Mouse (Mus musculus) ES-Bruce4 (cell line): ENCODE results near the gene Unkl.

Source experiments
- CTCF ChIP-seq: IDR thresholded peaks from one replicate; pipeline ENCODE4 v1.8.1; 2011; ENCODE audit warnings: low read depth, low read length
- EP300 ChIP-seq: IDR thresholded peaks from 2 replicates; pipeline ENCODE4 v1.6.1; 2011; ENCODE audit warnings: low read depth, low read length; ENCODE audit not compliant: insufficient read depth
- POLR2A ChIP-seq: IDR thresholded peaks from one replicate; pipeline ENCODE4 v1.8.1; 2011; ENCODE audit warnings: low read length; ENCODE audit not compliant: insufficient read depth

DNA sequence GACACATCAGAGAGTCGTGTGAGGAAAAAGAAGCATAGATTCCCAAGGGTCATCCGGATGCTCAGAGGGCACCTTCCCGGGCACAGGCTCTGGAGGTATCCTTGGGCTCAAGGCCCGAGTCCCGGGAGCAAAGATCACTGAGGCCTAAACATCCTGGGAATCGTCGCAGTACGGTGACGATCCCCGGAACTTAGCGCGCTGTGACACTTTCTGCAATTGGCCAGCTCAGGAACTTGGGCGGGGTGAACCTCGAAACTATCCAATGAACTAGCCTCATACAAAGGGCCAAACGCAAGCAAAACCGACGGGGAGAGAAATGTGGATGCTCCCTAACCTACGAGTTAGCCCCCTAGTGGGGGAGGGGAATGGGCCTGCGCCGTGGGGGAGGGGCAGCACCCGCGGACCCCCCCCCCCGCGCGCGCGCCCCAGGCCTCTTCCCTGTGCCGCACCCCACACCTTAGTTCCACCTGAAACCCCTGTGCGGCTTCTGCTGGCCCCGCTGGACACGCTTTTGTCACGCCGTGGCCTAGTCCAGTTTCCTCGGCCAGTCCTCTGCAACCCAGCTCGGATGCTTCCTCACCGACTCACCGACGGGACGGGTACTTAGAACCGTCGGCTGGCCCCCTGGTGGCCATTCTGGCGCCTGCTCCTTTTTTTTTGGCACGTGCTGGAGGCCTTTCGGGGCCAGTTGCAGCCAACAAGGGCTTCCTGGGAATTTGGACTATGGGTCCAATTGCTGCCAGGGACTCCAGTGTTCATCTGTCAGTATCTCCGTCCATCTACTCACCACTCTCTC lies 85.7 kb downstream of the Unkl start:
- TF ChIP-seq CTCF (peak; percentile 51), POLR2A (no peak), EP300 (0 out of 2 replicates have a peak, but pooled peaks have one; percentile 22)
